Mouse (Mus musculus) testis, postnatal 14 days (tissue): ENCODE results near the gene Hace1.

Experiments
- DNase-seq: peaks from one replicate; pipeline ENCODE4 v3.0.0; 2021; ENCODE audit warnings: low spot score

The Hace1 gene

GRCm38 (mm10) chr10:45706849-45707248, 129.2 kb downstream of the Hace1 start:
- DNase-seq = no peak

DNA sequence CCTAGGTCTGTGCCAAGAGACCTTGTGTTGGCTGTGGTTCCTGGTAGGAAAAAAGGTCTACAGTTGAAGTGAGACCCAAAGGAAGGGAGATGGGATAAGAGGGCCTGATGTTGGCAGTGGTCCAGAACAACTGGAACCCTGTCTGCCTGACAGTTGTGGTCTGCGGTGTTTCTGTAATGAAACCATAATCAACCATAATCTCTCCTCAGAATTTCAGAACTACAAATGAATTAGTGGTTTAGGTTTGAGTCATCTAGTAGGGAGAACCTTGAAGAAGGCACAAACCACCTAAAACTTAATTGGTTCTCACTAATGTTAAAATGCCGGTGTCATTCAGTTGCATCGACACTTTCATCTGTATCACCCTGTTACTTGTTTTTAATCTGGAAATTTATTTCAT, 133.2 kb downstream of the Hace1 start:
- no peak for DNase-seq

DNA sequence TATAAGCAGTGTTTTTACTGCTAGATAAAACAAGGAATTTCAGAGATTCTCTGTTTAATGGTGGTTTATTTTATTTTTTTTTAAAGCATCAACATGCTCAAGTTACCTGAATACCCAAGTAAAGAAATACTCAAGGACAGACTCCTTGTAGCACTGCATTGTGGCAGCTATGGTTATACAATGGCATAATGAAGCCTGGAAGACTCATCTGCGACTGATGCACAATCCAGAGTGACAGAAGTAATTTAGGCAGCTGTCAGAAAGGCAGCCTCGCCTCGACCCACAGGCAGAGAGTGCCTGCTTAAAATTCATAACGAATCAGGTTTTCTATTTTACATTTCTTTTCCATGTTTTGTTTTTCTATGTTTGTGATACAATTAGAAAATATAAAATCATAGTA, 133.7 kb downstream of the Hace1 start:
- no peak for DNase-seq
